ENCODE assay signal across 12 mouse cellular contexts in the genomic region with DNA sequence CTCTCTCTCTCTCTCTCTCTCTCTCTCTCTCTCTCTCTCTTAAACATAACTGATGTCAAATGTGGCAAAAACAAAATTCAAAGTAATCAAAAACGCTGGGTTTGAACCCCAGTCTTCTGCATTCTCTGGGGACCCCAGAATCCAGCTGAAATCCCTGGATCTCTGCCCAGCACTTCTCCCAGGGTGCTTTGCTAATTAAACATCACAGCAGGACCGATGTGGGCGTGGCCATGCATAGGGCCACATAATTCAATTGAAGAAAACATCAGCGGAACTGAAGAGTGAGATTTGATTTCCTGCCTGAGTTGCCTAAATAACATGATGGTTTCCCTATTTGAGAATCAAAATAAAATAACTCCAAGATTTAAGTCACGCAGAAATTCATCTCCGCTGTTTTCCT.
DNase-seq lines count a peak whose midpoint lies in the region; ATAC-seq and TF ChIP-seq lines count a peak whose summit lies in the region.
"Had no signal": no experiment of that assay in that cellular context is flagged by ENCODE, and none has a peak within 500 bp of the region (broad histone marks: within the 10 kb centered on the region; RNA-seq: fewer than 3 reads in every experiment).

No protein-coding gene starts in this region.

- no peaks in the 10 kb centered on the region for H3K9me3 ChIP-seq in hindbrain, postnatal 0 days (ENCODE audit: low read length)
- no peaks in the 10 kb centered on the region for H3K9me3 ChIP-seq in hindbrain, embryonic 13.5 days
- no peaks in the 10 kb centered on the region for H3K9me3 ChIP-seq in embryonic facial prominence, embryonic 15.5 days (replicated peaks)
- H3K9me3 ChIP-seq: midbrain, embryonic 12.5 days had no signal

- ATAC-seq in hindbrain, postnatal 0 days: no peak
- no peak for ATAC-seq in hindbrain, embryonic 13.5 days (ENCODE audit: low FRiP score)
- no peak for ATAC-seq in embryonic facial prominence, embryonic 15.5 days (ENCODE audit: insufficient number of reproducible peaks, low FRiP score, low TSS enrichment, low read depth)

- 35% methylated on average over 6 of the region's 6 CpGs for WGBS in hindbrain, postnatal 0 days
- 64% methylated on average over 6 of the region's 6 CpGs for WGBS in hindbrain, embryonic 13.5 days
- 39% methylated on average over 6 of the region's 6 CpGs for WGBS in embryonic facial prominence, embryonic 15.5 days

- TF ChIP-seq CTCF in hindbrain, postnatal 0 days (IDR thresholded peaks at IDR 0.05; ENCODE audit: low read depth): no peak

- H3K9ac ChIP-seq in hindbrain, postnatal 0 days (replicated peaks; ENCODE audit: low read length): no peak overlapping the region
- no peak overlapping the region for H3K9ac ChIP-seq in hindbrain, embryonic 13.5 days
- no peak overlapping the region for H3K9ac ChIP-seq in embryonic facial prominence, embryonic 15.5 days
- H3K9ac ChIP-seq: hindbrain, embryonic 14.5 days; midbrain, embryonic 12.5 days had no signal

- no peaks in the 10 kb centered on the region for H3K36me3 ChIP-seq in hindbrain, postnatal 0 days (ENCODE audit: insufficient read depth, low read length)
- H3K36me3 ChIP-seq in hindbrain, embryonic 13.5 days: no peaks in the 10 kb centered on the region
- H3K36me3 ChIP-seq in embryonic facial prominence, embryonic 15.5 days: no peaks in the 10 kb centered on the region
- H3K36me3 ChIP-seq: midbrain, embryonic 12.5 days had no signal

- no peak overlapping the region for H3K4me3 ChIP-seq in hindbrain, postnatal 0 days (ENCODE audit: low read length)
- H3K4me3 ChIP-seq in hindbrain, embryonic 13.5 days: no peak overlapping the region
- no peak overlapping the region for H3K4me3 ChIP-seq in embryonic facial prominence, embryonic 15.5 days (replicated peaks)
- H3K4me3 ChIP-seq: midbrain, embryonic 12.5 days had no signal

- no peak overlapping the region for H3K4me2 ChIP-seq in hindbrain, postnatal 0 days (ENCODE audit: low read depth, low read length)
- no peak overlapping the region for H3K4me2 ChIP-seq in hindbrain, embryonic 13.5 days
- no peak overlapping the region for H3K4me2 ChIP-seq in embryonic facial prominence, embryonic 15.5 days (replicated peaks)
- H3K4me2 ChIP-seq: hindbrain, embryonic 14.5 days; liver, embryonic 11.5 days; midbrain, embryonic 12.5 days had no signal

- H3K27me3 ChIP-seq in hindbrain, postnatal 0 days (ENCODE audit: insufficient read depth, low read length): no peaks in the 10 kb centered on the region
- H3K27me3 ChIP-seq in hindbrain, embryonic 13.5 days: no peaks in the 10 kb centered on the region
- no peaks in the 10 kb centered on the region for H3K27me3 ChIP-seq in embryonic facial prominence, embryonic 15.5 days
- H3K27me3 ChIP-seq: midbrain, embryonic 12.5 days had no signal

- DNase-seq in hindbrain, postnatal 0 days (ENCODE audit: low spot score): peak; percentile 50
- DNase-seq in lung, postnatal 10 days: peak; percentile 47
- DNase-seq in lung, adult 18-20 months: no peak
- peak; percentile 23 for DNase-seq in gastrocnemius, postnatal 25 days
- no peak for DNase-seq in thymus, postnatal 36 days
- DNase-seq: cerebellum, adult 11 months; thymus, postnatal 14 days had no signal

- no peak overlapping the region for H3K27ac ChIP-seq in hindbrain, postnatal 0 days
- no peak overlapping the region for H3K27ac ChIP-seq in hindbrain, embryonic 13.5 days
- peak overlapping the region; percentile 93 for H3K27ac ChIP-seq in embryonic facial prominence, embryonic 15.5 days (replicated peaks)
- H3K27ac ChIP-seq: hindbrain, embryonic 14.5 days; midbrain, embryonic 12.5 days had no signal

- H3K4me1 ChIP-seq in hindbrain, postnatal 0 days (ENCODE audit: insufficient read depth, low read length): 0 out of 2 replicates have a peak, but pooled peaks cover 11% of the 10 kb centered on the region
- peaks cover 11% of the 10 kb centered on the region for H3K4me1 ChIP-seq in hindbrain, embryonic 13.5 days (replicated peaks)
- H3K4me1 ChIP-seq in embryonic facial prominence, embryonic 15.5 days: peaks cover 58% of the 10 kb centered on the region
- H3K4me1 ChIP-seq: midbrain, embryonic 12.5 days had no signal

Comparison
In these comparisons a context has a peak if more than half of its experiments do, and no peak if none do; other contexts are left out.
1. DNase-seq: peak in hindbrain, postnatal 0 days (single experiment), lung, postnatal 10 days (single experiment) and gastrocnemius, postnatal 25 days (single experiment); none in lung, adult 18-20 months (0 of 2) and thymus, postnatal 36 days (0 of 2).